Mouse (Mus musculus) CH12.LX (cell line): ENCODE measurements at regions not wholly inside any gene's neighbourhood (a gene's known extent, or its start where the extent isn't known, plus 50 kb on each side); places are given as distances from the start of the nearest gene placed in this dataset.

ENCODE experiments used
- DNase-seq: peaks from one replicate; pipeline ENCODE4 v3.0.0-alpha.2; 2013; ENCODE audit errors: extremely low read depth
- H3K27ac ChIP-seq: 2 replicates; pipeline ENCODE4 v1.5.1; 2012; ENCODE audit warnings: low read depth, mild to moderate bottlenecking, control low read depth, moderate library complexity; ENCODE audit not compliant: insufficient read depth
- H3K27me3 ChIP-seq: replicated peaks from 2 replicates; pipeline ENCODE3; 2012; ENCODE audit warnings: inconsistent platforms
- H3K36me3 ChIP-seq, 2 experiments: replicated peaks in 1 of 2; 2 replicates each; pipeline versions ENCODE3 to v1.6.1; 2012; ENCODE audit warnings: inconsistent platforms in 1 of 2, low read length in 1 of 2, mild to moderate bottlenecking in 1 of 2, mixed read lengths in 1 of 2, moderate library complexity in 1 of 2; ENCODE audit not compliant: control insufficient read depth in 1 of 2, insufficient read depth in 1 of 2
- H3K4me1 ChIP-seq, 2 experiments: 2 replicates each; pipeline ENCODE4 v1.6.1; 2012; ENCODE audit warnings: inconsistent platforms in 1 of 2, moderate library complexity in 1 of 2; ENCODE audit not compliant: insufficient read depth in 2 of 2, control insufficient read depth in 1 of 2
- H3K4me2 ChIP-seq: 2 replicates; pipeline ENCODE4 v1.6.1; 2012; ENCODE audit warnings: low read depth, mild to moderate bottlenecking, control low read depth; ENCODE audit not compliant: poor library complexity, insufficient read depth, severe bottlenecking
- H3K4me3 ChIP-seq, 3 experiments: fragments of 150-350 bp in 1 of 3; sonication (generic) in 1 of 3; replicated peaks in 1 of 3; 2 replicates each; pipeline versions ENCODE3 to v1.5.1; 2011 to 2012; ENCODE audit warnings: low read depth in 2 of 3, low read length in 2 of 3, mild to moderate bottlenecking in 2 of 3, moderate library complexity in 2 of 3, control low read depth in 1 of 3, improper control_type of control experiment in 1 of 3, inconsistent platforms in 1 of 3, mixed read lengths in 1 of 3; ENCODE audit not compliant: poor library complexity in 1 of 3
- H3K79me2 ChIP-seq: replicated peaks from 2 replicates; pipeline ENCODE4 v1.6.1; 2012; ENCODE audit warnings: mild to moderate bottlenecking, moderate library complexity; ENCODE audit not compliant: control insufficient read depth, poor library complexity, insufficient read depth, severe bottlenecking; ENCODE audit errors: extremely low read depth
- H3K9ac ChIP-seq: 2 replicates; pipeline ENCODE4 v1.6.1; 2012; ENCODE audit warnings: low read depth, mild to moderate bottlenecking, control low read depth, moderate library complexity; ENCODE audit not compliant: insufficient read depth
- H3K9me3 ChIP-seq: replicated peaks from 2 replicates; pipeline ENCODE3; 2012; ENCODE audit warnings: low read length, inconsistent platforms, mixed read lengths
- CTCF ChIP-seq, 2 experiments: IDR thresholded peaks in 1 of 2; conservative IDR thresholded peaks in 1 of 2; 2 replicates each; pipeline ENCODE4 v1.5.1; 2011 to 2012; ENCODE audit warnings: low read depth in 2 of 2, low read length in 2 of 2, improper control_type of control experiment in 1 of 2, inconsistent platforms in 1 of 2, mild to moderate bottlenecking in 1 of 2, moderate library complexity in 1 of 2
- ELF1 ChIP-seq: IDR thresholded peaks from 2 replicates; pipeline ENCODE4 v1.6.1; 2014; ENCODE audit warnings: low read depth, mild to moderate bottlenecking, inconsistent platforms, low read length, improper control_type of control experiment
- EP300 ChIP-seq: IDR thresholded peaks from 2 replicates; pipeline ENCODE4 v1.6.1; 2011; ENCODE audit warnings: low read length, improper control_type of control experiment
- GABPA ChIP-seq: IDR thresholded peaks from 2 replicates; pipeline ENCODE4 v1.6.1; 2012; ENCODE audit warnings: low read depth, low read length, improper control_type of control experiment, inconsistent platforms; ENCODE audit not compliant: insufficient replicate concordance
- IRF4 ChIP-seq: IDR thresholded peaks from 2 replicates; pipeline ENCODE4 v1.6.1; 2014; ENCODE audit warnings: low read depth, mild to moderate bottlenecking, inconsistent platforms, low read length, improper control_type of control experiment
- JUND ChIP-seq: conservative IDR thresholded peaks from 2 replicates; pipeline ENCODE4 v1.6.1; 2011; ENCODE audit warnings: low read depth, low read length, improper control_type of control experiment
- KAT2A ChIP-seq: IDR thresholded peaks from 2 replicates; pipeline ENCODE4 v1.6.1; 2012; ENCODE audit warnings: low read length, improper control_type of control experiment, inconsistent platforms; ENCODE audit not compliant: insufficient replicate concordance
- MYC ChIP-seq: IDR thresholded peaks from 2 replicates; pipeline ENCODE4 v1.6.1; 2011; ENCODE audit warnings: low read depth, mild to moderate bottlenecking, improper control_type of control experiment, low read length
- NELFE ChIP-seq: IDR thresholded peaks from 2 replicates; pipeline ENCODE4 v1.6.1; 2011; ENCODE audit warnings: low read depth, low read length, improper control_type of control experiment
- NRF1 ChIP-seq: IDR thresholded peaks from 2 replicates; pipeline ENCODE4 v1.6.1; 2014; ENCODE audit warnings: low read depth, mild to moderate bottlenecking, inconsistent platforms, low read length, improper control_type of control experiment, moderate library complexity
- PAX5 ChIP-seq: IDR thresholded peaks from 2 replicates; pipeline ENCODE4 v1.6.1; 2012; ENCODE audit warnings: low read length, inconsistent platforms, mixed read lengths
- POLR2AphosphoS2 ChIP-seq: IDR thresholded peaks from 2 replicates; pipeline ENCODE4 v1.6.1; 2011; ENCODE audit warnings: low read depth, low read length, improper control_type of control experiment
- RAD21 ChIP-seq: IDR thresholded peaks from 2 replicates; pipeline ENCODE4 v1.6.1; 2011; ENCODE audit warnings: low read depth, mild to moderate bottlenecking, low read length, improper control_type of control experiment, moderate library complexity
- SMC3 ChIP-seq: IDR thresholded peaks from 2 replicates; pipeline ENCODE4 v1.6.1; 2011; ENCODE audit warnings: low read depth, low read length, improper control_type of control experiment
- ZC3H11A ChIP-seq: IDR thresholded peaks from 2 replicates; pipeline ENCODE4 v1.6.1; 2012; ENCODE audit warnings: low read depth, mild to moderate bottlenecking, inconsistent platforms, low read length, improper control_type of control experiment
- ZKSCAN1 ChIP-seq: IDR thresholded peaks from 2 replicates; pipeline ENCODE4 v1.6.1; 2012; ENCODE audit warnings: low read depth, inconsistent platforms, low read length, improper control_type of control experiment, borderline replicate concordance
- ZNF384 ChIP-seq: IDR thresholded peaks from 2 replicates; pipeline ENCODE4 v1.6.1; 2012; ENCODE audit warnings: low read depth, low read length, improper control_type of control experiment, inconsistent platforms
- dilution Hi-C: fragments of 300-500 bp; cut with MboI; formaldehyde crosslinking; loops from 2 replicates; pipeline ENCODE4 v1.14.3; 2020; ENCODE audit warnings: low sequenced_read_pairs; ENCODE audit not compliant: extremely low pct_unique_long_range_greater_than_20kb, extremely low pct_ligation_motif_present
- in situ Hi-C: fragments of 300-500 bp; cut with MboI; formaldehyde crosslinking; loops from 3 replicates; pipeline ENCODE4 v1.14.3; 2019; ENCODE audit warnings: low sequenced_read_pairs, low pct_ligation_motif_present, low pct_unique_long_range_greater_than_20kb, mixed read lengths

DNA sequence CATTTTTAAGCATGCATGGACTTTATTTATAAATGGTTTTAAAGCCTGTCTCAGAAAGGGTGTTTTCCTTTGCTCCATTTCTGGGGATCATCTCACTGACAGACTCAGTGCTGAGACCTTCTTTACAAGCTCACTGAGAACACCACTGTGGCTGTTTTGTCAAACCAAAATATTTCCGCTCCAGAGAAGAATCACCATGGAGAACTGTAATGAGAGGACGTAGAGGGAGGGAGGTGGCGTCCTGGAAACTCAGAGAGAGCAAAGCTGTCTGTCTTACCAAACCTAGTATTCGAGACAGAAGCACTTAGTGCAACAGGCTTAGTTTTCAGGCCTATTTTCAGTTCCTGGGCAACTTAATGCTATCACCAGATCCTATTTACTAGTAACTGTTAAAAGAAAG is 2565.5 kb upstream of the 5930422O12Rik start:
- no peak for DNase-seq
- Histone ChIP-seq H3K4me2 (no peak overlapping the region), H3K9me3 (no peaks in the 10 kb centered on the region), H3K4me3 (no peak overlapping the region), H3K79me2 (no peaks in the 10 kb centered on the region), H3K27me3 (peaks cover 1% of the 10 kb centered on the region), H3K27ac (no peak overlapping the region), H3K9ac (no peak overlapping the region), H3K4me1 (no peaks in the 10 kb centered on the region), H3K36me3 (no peaks in the 10 kb centered on the region)
- dilution Hi-C loops = no loop called here
- TF ChIP-seq NELFE (no peak), ZNF384 (no peak)
- in situ Hi-C loops = no loop called here

DNA sequence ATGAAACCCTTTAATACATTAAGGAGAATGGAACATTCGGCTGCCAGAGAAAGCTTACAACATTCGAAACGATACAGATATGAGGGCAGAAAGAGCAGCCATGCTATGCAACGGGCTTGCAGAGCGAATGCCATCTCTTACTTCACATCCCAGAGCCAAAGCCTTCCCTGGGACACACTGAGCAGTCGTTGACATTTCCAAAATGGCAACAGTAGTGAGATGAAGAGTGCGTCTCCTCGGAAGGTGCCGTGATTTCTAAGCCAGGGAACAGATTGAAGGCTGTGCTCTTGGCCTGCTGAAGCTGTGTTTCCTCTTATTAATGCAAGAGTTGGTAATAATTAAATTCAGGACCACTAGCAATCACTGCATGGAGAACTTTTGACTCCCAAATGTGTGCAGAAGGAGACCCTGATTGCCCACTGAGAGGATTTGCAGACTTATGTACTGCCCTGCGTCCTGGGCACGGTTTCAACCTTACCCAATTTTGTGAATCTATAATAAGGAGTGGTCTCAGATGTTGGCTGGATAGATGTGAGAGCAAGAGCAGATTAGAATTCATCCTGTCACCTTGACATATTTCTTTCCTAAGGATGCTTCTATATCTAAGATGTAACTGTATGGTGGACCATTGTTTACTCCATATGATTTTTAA is 2522.3 kb upstream of the 5930422O12Rik start:
- dilution Hi-C loops (no loop called here), in situ Hi-C loops (no loop called here)
- H3K9ac ChIP-seq = no peak overlapping the region
- no peak overlapping the region for H3K27ac ChIP-seq
- H3K9me3 ChIP-seq = no peaks in the 10 kb centered on the region
- no peak for DNase-seq
- no peak overlapping the region for H3K4me2 ChIP-seq
- H3K79me2 ChIP-seq = no peaks in the 10 kb centered on the region
- peaks cover 4% of the 10 kb centered on the region for H3K27me3 ChIP-seq
- no peak overlapping the region for H3K4me3 ChIP-seq
- H3K4me1 ChIP-seq = peaks cover 0 to 2% of the 10 kb centered on the region in 2 experiments; a peak in 1 of 4 replicates
- TF ChIP-seq EP300 (no peak), IRF4 (no peak), SMC3 (no peak), ZNF384 (no peak), ZKSCAN1 (no peak), GABPA (no peak), RAD21 (no peak), POLR2AphosphoS2 (no peak), ELF1 (no peak), KAT2A (no peak), MYC (no peak), NRF1 (no peak), PAX5 (no peak), CTCF (conservative IDR thresholded peaks at IDR 0.05 in 1 of 2, IDR thresholded peaks at IDR 0.05 in 1 of 2; ENCODE audit: low read depth in 2 of 2, low read length in 2 of 2) (no peak), JUND (no peak), ZC3H11A (no peak)
- no peaks in the 10 kb centered on the region for H3K36me3 ChIP-seq
